Mouse (Mus musculus) E14TG2a.4 (cell line): ENCODE measurements around the gene Exosc5.

Source experiments
- H3K27me3 ChIP-seq: 2 replicates; pipeline ENCODE4 v1.6.1; 2014; ENCODE audit warnings: low read length, control low read depth; ENCODE audit not compliant: insufficient read depth
- H3K36me3 ChIP-seq: 2 replicates; pipeline ENCODE4 v1.6.1; 2014; ENCODE audit warnings: low read length, control low read depth; ENCODE audit not compliant: insufficient read depth
- H3K4me1 ChIP-seq: replicated peaks from 2 replicates; pipeline ENCODE4 v1.6.1; 2014; ENCODE audit warnings: low read depth, low read length, control low read depth
- H3K4me3 ChIP-seq: replicated peaks from 2 replicates; pipeline ENCODE4 v1.5.1; 2014; ENCODE audit warnings: mild to moderate bottlenecking, low read length
- H3K9me3 ChIP-seq: 2 replicates; pipeline ENCODE4 v1.6.1; 2014; ENCODE audit warnings: low read length, control low read depth
- CTCF ChIP-seq: conservative IDR thresholded peaks from 2 replicates; pipeline ENCODE4 v1.5.1; 2014; ENCODE audit warnings: low read length
- NANOG ChIP-seq: IDR thresholded peaks from 2 replicates; pipeline ENCODE4 v1.6.1; 2014; ENCODE audit warnings: borderline replicate concordance, low read length, mixed read lengths
- POU5F1 ChIP-seq: IDR thresholded peaks from 2 replicates; pipeline ENCODE4 v1.6.1; 2014; ENCODE audit warnings: low read length, borderline replicate concordance

Gene Exosc5

DNA sequence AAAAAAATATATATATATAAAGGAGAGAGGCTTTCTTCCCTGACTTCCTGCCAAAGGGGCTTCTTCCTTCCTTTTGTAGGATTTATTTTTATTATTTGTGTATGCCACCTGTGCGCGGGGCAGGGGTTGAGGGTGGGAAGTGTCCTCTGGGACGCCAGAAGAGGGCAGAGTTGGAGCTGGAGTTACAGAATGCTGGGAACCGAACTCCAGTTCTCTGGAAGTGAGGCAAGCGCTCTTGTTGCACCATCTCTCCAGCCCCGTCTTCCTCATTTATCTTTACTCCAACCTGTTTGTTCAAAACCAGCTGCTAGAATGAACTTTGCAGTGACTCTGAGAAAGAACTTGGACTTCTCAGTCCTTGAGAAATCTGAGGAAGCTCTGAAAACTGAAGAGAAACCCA, 21.0 kb downstream of the Exosc5 start:
- Histone ChIP-seq H3K36me3 (peaks cover 4% of the 10 kb centered on the region; the same call in 1 of the 2 replicates), H3K4me3 (peak overlapping the region; percentile 95), H3K27me3 (peaks cover 30% of the 10 kb centered on the region), H3K4me1 (peaks cover 60% of the 10 kb centered on the region), H3K9me3 (no peaks in the 10 kb centered on the region)
- TF ChIP-seq POU5F1 (no peak), NANOG (no peak), CTCF (no peak)

DNA sequence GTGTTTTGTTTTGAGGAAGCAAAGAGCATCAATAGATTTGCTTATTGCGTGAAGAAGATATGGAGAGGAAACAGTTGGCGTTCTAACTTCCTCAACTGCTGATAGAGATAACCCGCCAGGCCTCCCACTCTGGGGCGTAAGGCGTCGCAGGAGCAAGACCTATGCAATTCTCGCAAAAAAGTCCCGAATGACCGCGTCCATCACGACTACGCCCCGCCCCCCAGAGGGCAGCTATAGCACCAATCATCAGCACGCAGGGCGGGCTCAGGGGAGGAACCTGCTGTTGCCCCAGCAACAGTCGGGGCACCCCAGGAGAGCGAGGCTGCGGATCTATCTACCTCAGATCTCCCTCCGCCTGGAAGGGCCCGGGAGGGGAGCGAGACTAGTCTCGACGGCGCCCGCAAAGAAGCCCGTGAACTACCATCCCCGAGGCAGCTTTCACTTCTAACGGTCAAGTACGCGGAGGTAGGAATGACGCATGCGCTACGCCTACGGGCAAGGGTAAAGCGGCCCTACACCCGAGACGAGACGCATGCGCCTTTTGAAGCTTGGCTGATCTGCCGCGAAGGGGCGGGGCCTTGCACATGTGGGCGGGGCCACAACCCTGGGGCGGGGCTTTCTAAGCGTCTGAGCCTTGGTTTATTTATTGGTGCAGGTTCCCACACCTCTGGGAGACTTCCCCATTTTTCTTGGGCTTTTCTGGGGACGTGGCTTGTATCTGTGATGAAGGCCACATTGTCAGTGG, 21.7 kb downstream of the Exosc5 start, which contains the start of gene B9d2:
Gene B9d2 (plus strand): TSS at position 267 of the 745 bp plus-strand sequence.
- TF ChIP-seq CTCF (no peak), POU5F1 (no peak), NANOG (no peak)
- peaks cover 5% of the 10 kb centered on the region; the same call in 1 of the 2 replicates for H3K36me3 ChIP-seq
- peaks cover 57% of the 10 kb centered on the region for H3K4me1 ChIP-seq
- H3K4me3 ChIP-seq = peak within 1 kb of the TSS; percentile 95
- no peaks in the 10 kb centered on the region for H3K9me3 ChIP-seq
- H3K27me3 ChIP-seq = peaks cover 29% of the 10 kb centered on the region

DNA sequence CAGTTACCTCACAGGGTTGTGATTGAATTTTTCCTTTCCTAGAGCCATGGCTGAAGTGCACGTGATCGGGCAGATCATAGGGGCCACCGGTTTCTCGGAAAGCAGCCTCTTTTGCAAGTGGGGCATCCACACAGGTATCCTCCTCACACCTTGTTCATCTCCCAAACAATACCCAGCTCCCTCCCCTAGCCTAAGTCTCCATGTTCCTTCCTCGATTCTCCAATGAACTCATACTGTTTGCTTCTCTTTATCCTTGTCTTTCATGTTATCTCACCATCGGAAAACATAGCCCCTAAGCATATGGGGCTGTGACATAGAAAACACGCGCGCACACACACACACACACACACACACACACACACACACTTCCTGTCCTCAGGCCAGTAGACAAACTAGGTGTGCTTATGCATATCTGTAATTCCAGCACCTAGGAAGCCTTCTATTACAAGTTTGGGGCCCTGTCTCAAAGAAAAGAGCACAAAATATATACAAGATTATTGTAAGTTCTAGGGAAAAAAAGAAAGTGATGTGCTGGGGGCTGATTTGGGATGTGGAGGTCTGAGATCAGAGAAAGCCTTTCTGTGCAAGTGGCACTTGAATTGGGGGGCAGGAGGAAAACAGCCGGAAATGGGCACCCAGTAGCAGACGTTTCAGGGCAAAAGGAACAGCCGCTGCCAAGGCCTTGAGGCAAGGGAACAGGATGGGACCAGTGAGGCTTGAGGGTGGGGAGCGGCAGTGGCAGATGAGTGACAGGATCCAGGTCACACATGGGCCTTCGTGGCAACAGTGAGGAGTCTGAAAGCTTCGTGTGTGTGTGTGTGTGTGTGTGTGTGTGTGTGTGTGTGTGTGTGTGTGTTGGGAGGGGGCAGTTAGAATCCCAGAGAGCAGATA, 22.6 kb downstream of the Exosc5 start:
- H3K36me3 ChIP-seq = peaks cover 5% of the 10 kb centered on the region; the same call in 1 of the 2 replicates
- no peaks in the 10 kb centered on the region for H3K9me3 ChIP-seq
- peaks cover 62% of the 10 kb centered on the region for H3K4me1 ChIP-seq
- TF ChIP-seq POU5F1 (no peak), NANOG (no peak), CTCF (no peak)
- H3K27me3 ChIP-seq = peaks cover 31% of the 10 kb centered on the region
- H3K4me3 ChIP-seq = no peak overlapping the region

DNA sequence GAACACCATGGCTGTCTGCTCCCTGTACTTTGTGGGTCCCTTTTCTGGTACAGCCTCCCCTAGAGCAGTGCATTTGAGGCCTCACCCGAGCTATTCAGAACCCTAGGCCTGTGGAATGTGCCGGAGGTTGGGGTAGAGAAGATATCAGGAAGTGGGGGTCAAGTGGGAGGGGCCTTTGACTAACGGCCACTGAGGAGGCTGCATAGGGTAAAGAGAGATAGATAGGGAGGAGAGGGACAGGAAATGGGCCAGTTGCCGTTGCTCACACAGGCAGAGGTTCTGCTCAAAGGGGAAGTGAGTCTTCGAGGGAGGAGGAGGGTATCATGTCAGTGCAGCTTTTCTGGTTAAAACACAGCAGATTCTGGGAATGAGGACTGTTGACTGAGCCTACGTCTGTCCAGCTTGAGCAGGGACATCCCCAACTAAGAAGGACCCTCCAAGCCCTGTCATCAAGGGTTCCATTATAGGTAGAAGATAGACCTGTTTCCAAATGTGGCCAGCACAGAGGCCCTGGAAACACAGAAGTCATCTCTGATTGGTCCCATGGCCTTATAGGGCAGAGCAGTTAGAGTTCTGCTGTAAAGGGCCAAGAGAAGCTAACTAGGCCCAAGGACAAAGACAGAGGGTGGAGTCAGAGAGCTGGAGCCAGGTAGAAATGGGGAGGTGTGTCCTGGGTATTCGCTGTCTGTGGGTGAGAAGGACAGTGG, 24.7 kb downstream of the Exosc5 start:
- Histone ChIP-seq H3K9me3 (no peaks in the 10 kb centered on the region), H3K27me3 (peaks cover 46% of the 10 kb centered on the region), H3K4me3 (no peak overlapping the region), H3K36me3 (peaks cover 5% of the 10 kb centered on the region; the same call in 1 of the 2 replicates), H3K4me1 (peaks cover 68% of the 10 kb centered on the region)
- no peak for TF ChIP-seq CTCF
- TF ChIP-seq POU5F1 = no peak
- TF ChIP-seq NANOG = no peak

DNA sequence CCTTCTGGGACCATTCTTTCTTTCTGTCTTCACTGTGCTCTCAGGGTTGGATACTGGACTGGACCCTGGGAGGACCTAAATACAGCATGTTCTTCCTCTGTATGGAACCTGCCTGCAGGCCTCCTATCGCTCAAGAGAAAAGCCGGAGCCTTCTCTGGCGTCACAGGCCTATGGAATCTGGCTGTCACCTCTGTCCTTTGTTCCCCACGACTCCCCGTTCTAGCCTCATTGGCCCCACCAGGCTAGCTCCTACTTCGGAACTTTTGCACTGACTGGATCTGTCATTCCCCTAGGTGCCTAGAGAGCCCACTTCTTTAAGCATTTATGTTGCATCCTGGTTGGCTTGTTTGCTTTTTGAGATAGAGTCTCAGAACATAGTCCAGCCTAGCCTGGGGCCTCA, 25.7 kb downstream of the Exosc5 start:
- TF ChIP-seq POU5F1 = no peak
- no peak for TF ChIP-seq NANOG
- TF ChIP-seq CTCF = no peak
- no peak overlapping the region for H3K4me3 ChIP-seq

GRCm38 (mm10) chr7:25685926-25686470, 27.0 kb downstream of the Exosc5 start:
- peak overlapping the region; percentile 83 for H3K4me3 ChIP-seq
- H3K4me1 ChIP-seq = peaks cover 79% of the 10 kb centered on the region
- TF ChIP-seq NANOG = no peak
- no peak for TF ChIP-seq POU5F1
- no peak for TF ChIP-seq CTCF

More for the DNA sequence above, 25.7 kb downstream of the Exosc5 start:
- Histone ChIP-seq H3K9me3 (no peaks in the 10 kb centered on the region), H3K27me3 (peaks cover 49% of the 10 kb centered on the region), H3K36me3 (peaks cover 5% of the 10 kb centered on the region; the same call in 1 of the 2 replicates), H3K4me1 (peaks cover 78% of the 10 kb centered on the region)

DNA sequence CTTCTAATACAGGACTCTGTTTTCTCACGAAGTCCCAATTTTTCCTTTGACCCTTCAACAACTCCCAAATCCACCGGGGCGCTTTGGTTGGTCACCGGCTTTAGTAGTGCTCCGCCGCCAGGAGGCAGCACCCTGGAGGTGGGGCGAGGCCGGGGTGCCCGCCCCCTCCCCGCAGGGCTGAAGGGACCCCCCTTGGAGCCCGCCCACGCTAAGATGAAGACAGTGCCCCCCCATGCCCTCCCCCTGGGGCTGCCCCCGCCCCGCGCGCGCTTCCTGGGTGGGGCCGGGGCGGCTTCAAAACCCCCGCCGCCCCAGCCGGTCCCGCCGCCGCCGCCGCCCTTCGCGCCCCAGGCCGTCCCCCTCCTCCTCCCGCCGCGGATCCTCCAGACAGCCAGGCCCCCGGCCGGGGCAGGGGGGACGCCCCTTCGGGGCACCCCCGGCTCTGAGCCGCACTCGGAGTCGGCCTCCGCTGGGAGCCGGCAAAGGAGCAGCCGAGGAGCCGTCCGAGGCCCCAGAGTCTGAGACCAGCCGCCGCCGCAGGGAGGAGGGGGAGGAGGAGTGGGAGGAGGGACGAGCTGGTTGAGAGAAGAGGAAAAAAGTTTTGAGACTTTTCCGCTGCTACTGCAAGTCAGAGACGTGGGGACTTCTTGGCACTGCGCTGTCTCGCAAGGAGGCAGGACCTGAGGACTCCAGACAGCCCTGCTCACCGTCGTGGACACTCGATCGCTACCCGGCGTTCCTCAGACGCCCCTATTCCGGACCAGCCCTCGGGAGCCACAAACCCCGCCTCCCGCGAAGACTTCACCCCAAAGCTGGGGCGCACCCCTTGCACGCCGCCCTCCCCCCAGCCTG, 27.9 kb downstream of the Exosc5 start, which contains the start of gene Tgfb1:
Gene Tgfb1 (plus strand): TSS at position 323 of the 852 bp plus-strand sequence.
- peaks cover 68% of the 10 kb centered on the region for H3K27me3 ChIP-seq
- no peak for TF ChIP-seq POU5F1
- TF ChIP-seq NANOG = no peak
- peak; percentile 34; the same call in 1 of the 2 replicates for TF ChIP-seq CTCF

More at GRCm38 (mm10) chr7:25685926-25686470, 27.0 kb downstream of the Exosc5 start:
- no peaks in the 10 kb centered on the region for H3K9me3 ChIP-seq
- H3K27me3 ChIP-seq = peaks cover 61% of the 10 kb centered on the region
- peaks cover 5% of the 10 kb centered on the region; the same call in 1 of the 2 replicates for H3K36me3 ChIP-seq

More for the DNA sequence above, 27.9 kb downstream of the Exosc5 start, which contains the start of gene Tgfb1:
- Histone ChIP-seq H3K36me3 (peaks cover 5% of the 10 kb centered on the region; the same call in 1 of the 2 replicates), H3K4me3 (peak within 1 kb of the TSS; percentile 83), H3K9me3 (no peaks in the 10 kb centered on the region), H3K4me1 (peaks cover 71% of the 10 kb centered on the region)
